Mouse (Mus musculus) MEL (cell line): ENCODE measurements at regions not wholly inside any gene's neighbourhood (a gene's known extent, or its start where the extent isn't known, plus 50 kb on each side); places are given as distances from the start of the nearest gene placed in this dataset.

Experiments used
- DNase-seq: peaks from one replicate; pipeline ENCODE4 v3.0.0; 2011; ENCODE audit warnings: low read depth, low spot score
- H3K27ac ChIP-seq: 2 replicates; pipeline ENCODE4 v1.5.1; 2012; ENCODE audit warnings: low read depth, mild to moderate bottlenecking, control low read depth, low read length, moderate library complexity; ENCODE audit not compliant: control insufficient read depth
- H3K27me3 ChIP-seq, 2 experiments: fragments of 150-350 bp in 1 of 2; sonication (generic) in 1 of 2; 2 replicates each; pipeline ENCODE4 v1.6.1; 2012; ENCODE audit warnings: low read length in 2 of 2, mild to moderate bottlenecking in 2 of 2, improper control_type of control experiment in 1 of 2, moderate library complexity in 1 of 2; ENCODE audit not compliant: insufficient read depth in 2 of 2, control insufficient read depth in 1 of 2
- H3K36me3 ChIP-seq, 2 experiments: 2 replicates each; pipeline ENCODE4 v1.6.1; 2012 to 2014; ENCODE audit warnings: low read length in 2 of 2, improper control_type of control experiment in 1 of 2, inconsistent platforms in 1 of 2, mild to moderate bottlenecking in 1 of 2; ENCODE audit not compliant: insufficient read depth in 2 of 2, control insufficient read depth in 1 of 2
- H3K4me1 ChIP-seq, 2 experiments: fragments of 150-350 bp in 1 of 2; sonication (generic) in 1 of 2; 2 replicates each; pipeline ENCODE4 v1.6.1; 2012; ENCODE audit warnings: low read length in 2 of 2, improper control_type of control experiment in 1 of 2, mild to moderate bottlenecking in 1 of 2; ENCODE audit not compliant: insufficient read depth in 2 of 2, control insufficient read depth in 1 of 2
- H3K4me3 ChIP-seq, 2 experiments: fragments of 150-350 bp in 1 of 2; sonication (generic) in 1 of 2; 2 replicates each; pipeline ENCODE4 v1.5.1; 2012; ENCODE audit warnings: low read depth in 2 of 2, low read length in 2 of 2, mild to moderate bottlenecking in 2 of 2, moderate library complexity in 2 of 2, control low read depth in 1 of 2, improper control_type of control experiment in 1 of 2; ENCODE audit not compliant: control insufficient read depth in 1 of 2, insufficient read depth in 1 of 2
- H3K79me2 ChIP-seq: 2 replicates; pipeline ENCODE4 v1.6.1; 2012; ENCODE audit warnings: mild to moderate bottlenecking, low read length, moderate library complexity; ENCODE audit not compliant: control insufficient read depth, poor library complexity, insufficient read depth
- H3K9ac ChIP-seq: 2 replicates; pipeline ENCODE4 v1.6.1; 2012; ENCODE audit warnings: low read depth, mild to moderate bottlenecking, control low read depth, low read length, moderate library complexity; ENCODE audit not compliant: control insufficient read depth, poor library complexity, severe bottlenecking
- H3K9me3 ChIP-seq: fragments of 150-350 bp; sonication (generic); replicated peaks from 2 replicates; pipeline ENCODE4 v1.6.1; 2012; ENCODE audit warnings: mild to moderate bottlenecking, low read length, improper control_type of control experiment, moderate library complexity; ENCODE audit not compliant: insufficient read depth
- CHD1 ChIP-seq: IDR thresholded peaks from 2 replicates; pipeline ENCODE4 v1.6.1; 2012; ENCODE audit warnings: low read depth, mild to moderate bottlenecking, inconsistent platforms, low read length, improper control_type of control experiment
- CTCF ChIP-seq, 3 experiments: IDR thresholded peaks in 2 of 3; conservative IDR thresholded peaks in 1 of 3; 2 replicates each; pipeline ENCODE4 v1.5.1; 2011 to 2012; ENCODE audit warnings: low read length in 3 of 3, low read depth in 2 of 3, mild to moderate bottlenecking in 2 of 3, improper control_type of control experiment in 1 of 3, inconsistent platforms in 1 of 3, mixed read lengths in 1 of 3, moderate library complexity in 1 of 3; ENCODE audit not compliant: control insufficient read depth in 1 of 3, insufficient read depth in 1 of 3, poor library complexity in 1 of 3, severe bottlenecking in 1 of 3
- E2F4 ChIP-seq: IDR thresholded peaks from 2 replicates; pipeline ENCODE4 v1.6.1; 2011; ENCODE audit warnings: low read depth, low read length, improper control_type of control experiment, borderline replicate concordance
- ELF1 ChIP-seq: IDR thresholded peaks from 2 replicates; pipeline ENCODE4 v1.6.1; 2014; ENCODE audit warnings: low read depth, mild to moderate bottlenecking, inconsistent platforms, low read length, improper control_type of control experiment, moderate library complexity
- EP300 ChIP-seq, 2 experiments: IDR thresholded peaks; 2 replicates each; pipeline ENCODE4 v1.6.1; 2011; ENCODE audit warnings: improper control_type of control experiment in 2 of 2, low read length in 2 of 2, low read depth in 1 of 2, mild to moderate bottlenecking in 1 of 2
- GATA1 ChIP-seq: IDR thresholded peaks from 2 replicates; pipeline ENCODE4 v1.6.1; 2011; ENCODE audit warnings: low read depth, low read length, improper control_type of control experiment
- KAT2A ChIP-seq: conservative IDR thresholded peaks from 2 replicates; pipeline ENCODE4 v1.6.1; 2012; ENCODE audit warnings: low read depth, low read length, improper control_type of control experiment, inconsistent platforms
- MAZ ChIP-seq: IDR thresholded peaks from 2 replicates; pipeline ENCODE4 v1.6.1; 2012; ENCODE audit warnings: low read depth, mild to moderate bottlenecking, inconsistent platforms, low read length, improper control_type of control experiment
- MEF2A ChIP-seq: IDR thresholded peaks from 2 replicates; pipeline ENCODE4 v1.6.1; 2014; ENCODE audit warnings: low read depth, mild to moderate bottlenecking, inconsistent platforms, low read length, improper control_type of control experiment; ENCODE audit not compliant: poor library complexity, insufficient replicate concordance, severe bottlenecking; ENCODE audit errors: extremely low read depth
- MXI1 ChIP-seq: IDR thresholded peaks from 2 replicates; pipeline ENCODE4 v1.6.1; 2011; ENCODE audit warnings: mild to moderate bottlenecking, low read depth, low read length, improper control_type of control experiment
- MYB ChIP-seq: IDR thresholded peaks from 2 replicates; pipeline ENCODE4 v1.6.1; 2011; ENCODE audit warnings: mild to moderate bottlenecking, low read depth, low read length, improper control_type of control experiment
- NELFE ChIP-seq: IDR thresholded peaks from 2 replicates; pipeline ENCODE4 v1.6.1; 2011; ENCODE audit warnings: low read depth, low read length, improper control_type of control experiment
- POLR2AphosphoS2 ChIP-seq: IDR thresholded peaks from 2 replicates; pipeline ENCODE4 v1.6.1; 2011; ENCODE audit warnings: low read length, improper control_type of control experiment
- POLR2AphosphoS5 ChIP-seq: IDR thresholded peaks from 2 replicates; pipeline ENCODE4 v1.6.1; 2012; ENCODE audit warnings: low read depth, borderline replicate concordance, mild to moderate bottlenecking, inconsistent platforms, low read length, moderate library complexity, mixed read lengths
- RAD21 ChIP-seq: IDR thresholded peaks from 2 replicates; pipeline ENCODE4 v1.6.1; 2011; ENCODE audit warnings: mild to moderate bottlenecking, low read depth, low read length, improper control_type of control experiment
- RCOR1 ChIP-seq: IDR thresholded peaks from 2 replicates; pipeline ENCODE4 v1.6.1; 2012; ENCODE audit warnings: low read depth, mild to moderate bottlenecking, inconsistent platforms, low read length, improper control_type of control experiment
- TAL1 ChIP-seq: IDR thresholded peaks from 2 replicates; pipeline ENCODE4 v1.6.1; 2012; ENCODE audit warnings: mild to moderate bottlenecking, inconsistent platforms, low read length, moderate library complexity, mixed read lengths
- TBP ChIP-seq: IDR thresholded peaks from 2 replicates; pipeline ENCODE4 v1.8.0; 2011; ENCODE audit warnings: low read depth, low read length, improper control_type of control experiment
- TCF12 ChIP-seq: IDR thresholded peaks from 2 replicates; pipeline ENCODE4 v1.6.1; 2014; ENCODE audit warnings: low read depth, mild to moderate bottlenecking, inconsistent platforms, low read length, improper control_type of control experiment, moderate library complexity
- USF1 ChIP-seq: IDR thresholded peaks from 2 replicates; pipeline ENCODE4 v1.6.1; 2014; ENCODE audit warnings: low read depth, mild to moderate bottlenecking, inconsistent platforms, low read length, improper control_type of control experiment, moderate library complexity
- USF2 ChIP-seq, 2 experiments: IDR thresholded peaks; 2 replicates each; pipeline ENCODE4 v1.6.1; 2011 to 2012; ENCODE audit warnings: improper control_type of control experiment in 2 of 2, low read length in 2 of 2, borderline replicate concordance in 1 of 2, inconsistent platforms in 1 of 2, low read depth in 1 of 2, mild to moderate bottlenecking in 1 of 2; ENCODE audit not compliant: insufficient read depth in 1 of 2

GRCm38 (mm10) chr1:69227864-69228263, 120.0 kb upstream of the Erbb4 start:
- DNase-seq = no peak
- Histone ChIP-seq H3K79me2 (no peaks in the 10 kb centered on the region), H3K27me3 (no peaks in the 10 kb centered on the region), H3K27ac (no peak overlapping the region), H3K9ac (no peak overlapping the region), H3K36me3 (no peaks in the 10 kb centered on the region), H3K4me3 (no peak overlapping the region), H3K4me1 (no peaks in the 10 kb centered on the region), H3K9me3 (no peaks in the 10 kb centered on the region)
- TF ChIP-seq POLR2AphosphoS5 = no peak
- TF ChIP-seq EP300 (IDR thresholded peaks at IDR 0.05; ENCODE audit: low read depth in 1 of 2, low read length in 2 of 2) = no peak
- no peak for TF ChIP-seq GATA1
- TF ChIP-seq TCF12 = no peak
- no peak for TF ChIP-seq TAL1
- TF ChIP-seq CTCF (IDR thresholded peaks at IDR 0.05 in 2 of 3, conservative IDR thresholded peaks at IDR 0.05 in 1 of 3; ENCODE audit: control insufficient read depth in 1 of 3, insufficient read depth in 1 of 3, low read depth in 2 of 3, low read length in 3 of 3, poor library complexity in 1 of 3, severe bottlenecking in 1 of 3) = no peak
- TF ChIP-seq MYB = no peak
- TF ChIP-seq KAT2A = no peak
- no peak for TF ChIP-seq POLR2AphosphoS2
- TF ChIP-seq USF2 (IDR thresholded peaks at IDR 0.05; ENCODE audit: borderline replicate concordance in 1 of 2, insufficient read depth in 1 of 2, low read depth in 1 of 2, low read length in 2 of 2) = no peak

- DNase-seq = no peak
- no peak overlapping the region for H3K4me3 ChIP-seq
- TF ChIP-seq MEF2A (no peak), POLR2AphosphoS5 (no peak), KAT2A (no peak), GATA1 (no peak), ELF1 (no peak), TCF12 (no peak), USF2 (IDR thresholded peaks at IDR 0.05; ENCODE audit: borderline replicate concordance in 1 of 2, insufficient read depth in 1 of 2, low read depth in 1 of 2, low read length in 2 of 2) (no peak), NELFE (no peak), E2F4 (no peak), USF1 (no peak), POLR2AphosphoS2 (no peak), MAZ (no peak), RCOR1 (no peak), RAD21 (no peak), TBP (no peak), MXI1 (no peak), CHD1 (no peak)
- TF ChIP-seq, all 39 proteins: peak for 0
- Histone ChIP-seq H3K9ac (no peak overlapping the region), H3K4me1 (no peaks in the 10 kb centered on the region), H3K27ac (no peak overlapping the region), H3K79me2 (no peaks in the 10 kb centered on the region), H3K27me3 (peaks cover 0 to 2% of the 10 kb centered on the region in 2 experiments; a peak in 2 of 4 replicates), H3K36me3 (no peaks in the 10 kb centered on the region), H3K9me3 (no peaks in the 10 kb centered on the region)
Observed at GRCm38 (mm10) chr1:69212896-69213500, 105.1 kb upstream of the Erbb4 start.
